Mouse (Mus musculus): ENCODE data around the gene Mov10. TPM values are rescaled to one million over a fixed set of nuclear protein-coding genes. Genes with fewer than 3 reads are reported as not detected.
"Not testable (repeated sequence)": the region's sequence is repeated elsewhere in the genome, so short reads cannot be mapped to it uniquely, and the experiment has no call there.

Gene Mov10
- polyA plus RNA-seq, 1 experiment from 2014 or later, result 26.2 TPM

- Histone ChIP-seq H3K36me3 (no peaks in the 10 kb centered on the region), H3K27ac (no peak overlapping the region), H3K9ac (peak overlapping the region; percentile 31; the same call in 1 of the 2 replicates), H3K4me1 (replicated peaks) (peaks cover 35% of the 10 kb centered on the region), H3K9me3 (replicated peaks) (no peaks in the 10 kb centered on the region), H3K27me3 (peaks cover 30% of the 10 kb centered on the region), H3K4me2 (peak overlapping the region; percentile 66), H3K4me3 (replicated peaks) (peak overlapping the region; percentile 46)
- 4% methylated on average over 27 of the region's 27 CpGs for WGBS (ENCODE audit: insufficient replicate concordance)
- peak; percentile 54 for DNase-seq
- ATAC-seq (ENCODE audit: low read depth), result peak; percentile 58
Observed at GRCm38 (mm10) chr3:104758406-104758805, 60.0 kb downstream of the Mov10 start.

GRCm38 (mm10) chr3:104752845-104753244, 65.5 kb downstream of the Mov10 start:
- 10% methylated on average over 23 of the region's 25 CpGs for WGBS (ENCODE audit: insufficient replicate concordance)
- not testable (repeated sequence) for H3K27ac ChIP-seq; H3K9me3 ChIP-seq (replicated peaks); H3K9ac ChIP-seq; H3K4me1 ChIP-seq (replicated peaks); H3K36me3 ChIP-seq; ATAC-seq (ENCODE audit: low read depth)
- peak overlapping the region; percentile 46 for H3K4me2 ChIP-seq
- peaks cover 17% of the 10 kb centered on the region for H3K27me3 ChIP-seq
- 0 out of 2 replicates have a peak overlapping the region, but pooled peaks have one; percentile 6 for H3K4me3 ChIP-seq (replicated peaks)
- DNase-seq, result peak; percentile 24

Other genes starting within 250 kb of the Mov10 start
- 81.9 and 106 TPM in 2 replicates for gene Slc16a1, start 179.9 kb downstream of the Mov10 start, polyA plus RNA-seq (2015; fragmentation: Nextera tagmentation; extraction: Ambion mirVana)
- 0.37 and 0.59 TPM in 2 replicates for gene Ppm1j, start 37.5 kb downstream of the Mov10 start, polyA plus RNA-seq (2015; fragmentation: Nextera tagmentation; extraction: Ambion mirVana)
- not detected in 2 replicates for gene Fam19a3, start 36.7 kb downstream of the Mov10 start, polyA plus RNA-seq (2015; fragmentation: Nextera tagmentation; extraction: Ambion mirVana)
- gene Rhoc, start 30.2 kb downstream of the Mov10 start, polyA plus RNA-seq (2015; fragmentation: Nextera tagmentation; extraction: Ambion mirVana), result 19.4 and 21.5 TPM in 2 replicates
- 11.4 and 15.2 TPM in 2 replicates for gene St7l, start 45.4 kb upstream of the Mov10 start, polyA plus RNA-seq (2015; fragmentation: Nextera tagmentation; extraction: Ambion mirVana)
- 98.0 and 121 TPM in 2 replicates for gene Capza1, start 45.9 kb upstream of the Mov10 start, polyA plus RNA-seq (2015; fragmentation: Nextera tagmentation; extraction: Ambion mirVana)
- gene Wnt2b, start 143.4 kb upstream of the Mov10 start, polyA plus RNA-seq (2015; fragmentation: Nextera tagmentation; extraction: Ambion mirVana), result 0.13 and 0.15 TPM in 2 replicates
- 2.3 and 2.8 TPM in 2 replicates for gene Cttnbp2nl, start 234.6 kb upstream of the Mov10 start, polyA plus RNA-seq (2015; fragmentation: Nextera tagmentation; extraction: Ambion mirVana)
- not detected in 2 replicates for gene 4930564D02Rik, start 248.3 kb upstream of the Mov10 start, polyA plus RNA-seq (2015; fragmentation: Nextera tagmentation; extraction: Ambion mirVana)

Data from liver, embryonic 13.5 days (tissue).